Mouse (Mus musculus): ENCODE measurements at regions not wholly inside any gene's neighbourhood (a gene's known extent, or its start where the extent isn't known, plus 50 kb on each side); places are given as distances from the start of the nearest gene placed in this dataset.

DNA sequence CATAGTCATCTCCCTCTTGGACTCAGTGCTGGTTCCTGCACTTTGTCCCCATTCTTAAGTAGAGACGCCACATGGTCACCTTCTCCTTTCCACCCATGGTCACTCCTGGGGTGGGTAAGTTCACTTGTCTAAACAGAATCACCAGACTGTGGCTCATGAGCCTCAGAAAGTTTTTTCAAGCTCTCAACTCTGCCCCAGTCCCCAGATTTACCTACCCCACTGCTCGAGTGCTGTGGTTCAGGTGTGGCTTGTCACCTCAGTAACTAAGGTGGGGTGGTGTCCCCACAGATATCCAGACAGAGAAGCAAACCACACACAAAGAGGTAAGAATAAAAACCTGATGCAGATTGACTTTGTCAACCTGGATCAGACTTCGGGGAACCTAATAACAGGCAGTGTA, 87.6 kb downstream of the Rpl10-ps3 start:
- DNase-seq (ENCODE audit: low spot score): no peak

- DNase-seq (ENCODE audit: low spot score): no peak
Measured at GRCm38 (mm10) chr9:50244982-50245671, 99.6 kb downstream of the Rpl10-ps3 start.

DNA sequence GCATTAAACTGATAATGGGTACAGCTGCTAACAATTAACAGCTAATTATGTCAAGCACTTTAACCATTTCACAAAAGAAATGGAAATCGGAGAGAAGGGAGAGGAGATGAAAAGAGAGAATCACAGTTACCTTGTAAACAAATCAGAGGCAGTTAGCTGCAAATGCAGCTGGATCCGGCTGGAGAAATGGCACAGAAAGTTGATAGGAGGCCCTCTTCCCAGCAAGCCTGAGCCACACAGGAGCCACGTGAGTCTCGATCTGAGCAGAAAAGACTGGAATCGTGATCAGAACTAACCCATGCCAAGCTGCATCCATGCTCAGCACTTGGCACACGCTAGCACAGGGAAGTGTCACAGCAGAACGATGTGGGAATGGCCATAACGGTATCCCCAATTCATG, 103.8 kb downstream of the Rpl10-ps3 start:
- DNase-seq (ENCODE audit: low spot score): no peak

DNA sequence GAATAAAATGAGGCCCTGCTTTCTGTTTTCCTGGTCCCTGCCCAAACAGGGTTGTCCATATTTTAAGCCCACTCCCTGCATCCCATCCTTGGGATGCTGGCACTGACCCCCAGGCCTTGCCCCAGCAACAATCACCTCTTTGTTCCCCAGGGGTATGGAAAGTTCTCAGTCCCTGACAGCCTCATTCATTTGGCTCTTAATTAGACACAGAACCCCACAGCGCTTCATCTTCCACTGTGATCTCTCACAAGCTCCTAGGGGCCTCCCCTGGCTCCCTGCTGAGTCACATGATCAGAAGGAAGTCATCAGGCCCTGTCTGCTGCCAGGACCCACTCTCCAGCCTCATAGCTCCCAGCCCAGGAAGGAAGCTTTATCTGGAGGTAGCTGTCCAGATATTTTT, 108.9 kb downstream of the Rpl10-ps3 start:
- no peak for DNase-seq (ENCODE audit: low spot score)

DNA sequence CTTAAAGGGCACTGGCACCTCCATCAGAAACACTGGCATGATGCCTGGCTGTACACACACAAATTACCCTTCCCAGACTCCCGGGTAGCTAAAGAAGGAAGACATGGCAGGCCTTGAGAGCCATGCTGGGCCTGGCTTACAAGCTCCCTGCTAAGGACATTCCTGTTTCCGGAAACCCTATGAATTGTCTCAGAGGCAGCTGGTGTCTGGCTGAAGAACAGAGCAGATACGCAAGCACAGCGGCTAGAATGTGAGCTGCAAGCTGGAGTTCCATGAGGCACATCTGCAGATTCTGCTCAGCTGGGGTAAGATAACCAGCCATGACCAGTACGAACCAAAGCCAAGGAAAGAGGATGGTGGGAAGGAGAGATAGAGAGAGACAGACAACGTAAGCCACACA, 110.1 kb downstream of the Rpl10-ps3 start:
- DNase-seq (ENCODE audit: low spot score): no peak

DNA sequence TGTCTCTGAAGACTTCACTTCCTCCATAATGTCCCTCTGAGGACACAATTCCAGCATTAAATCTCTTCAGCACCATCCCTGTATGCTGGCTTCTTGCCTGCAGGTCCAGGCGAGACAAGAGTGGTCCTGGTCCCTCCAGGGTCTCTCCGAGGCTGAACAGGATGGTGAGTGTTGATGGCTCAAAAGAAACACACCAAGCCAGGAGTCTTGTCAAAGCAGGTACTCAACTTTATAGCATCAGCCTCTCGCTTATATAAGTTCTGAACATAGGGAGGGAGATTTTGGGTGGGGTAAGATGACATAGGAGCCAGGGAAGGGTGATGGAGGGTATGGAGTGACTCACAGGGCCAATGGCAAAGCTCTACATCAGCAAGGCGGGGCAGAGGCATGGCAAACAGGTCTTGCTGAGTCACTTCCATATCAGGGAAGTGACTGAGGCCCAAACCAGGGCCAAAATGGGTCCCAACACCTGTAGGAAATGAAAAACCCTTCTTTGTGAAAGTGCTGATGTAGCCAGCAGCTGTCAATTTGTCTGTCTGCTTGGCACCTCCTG, 111.7 kb downstream of the Rpl10-ps3 start:
- DNase-seq (ENCODE audit: low spot score): no peak

DNA sequence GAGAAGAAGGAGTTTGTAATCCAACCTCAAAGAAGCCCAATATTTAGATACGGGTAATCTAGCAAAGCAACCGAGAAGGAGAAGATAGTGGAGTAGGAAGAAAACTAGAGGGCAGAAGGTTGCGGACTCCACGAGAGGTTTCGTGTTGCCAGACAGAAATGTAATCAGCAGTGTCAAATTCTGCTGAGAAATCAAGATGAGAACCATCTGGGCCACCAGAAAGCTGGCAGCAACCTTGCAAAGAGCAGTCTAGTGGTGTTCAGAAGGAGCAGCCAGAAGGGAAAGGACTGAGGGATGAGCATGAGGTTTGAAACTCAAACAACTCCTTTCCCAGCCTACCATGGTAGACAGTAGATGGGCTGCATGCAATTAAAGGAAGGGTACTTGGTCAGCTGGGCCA, 134.3 kb downstream of the Rpl10-ps3 start:
- DNase-seq (ENCODE audit: low spot score): no peak

- no peak for DNase-seq (ENCODE audit: low spot score)
Measured at GRCm38 (mm10) chr9:50199422-50200218, 145.1 kb downstream of the Rpl10-ps3 start.

DNA sequence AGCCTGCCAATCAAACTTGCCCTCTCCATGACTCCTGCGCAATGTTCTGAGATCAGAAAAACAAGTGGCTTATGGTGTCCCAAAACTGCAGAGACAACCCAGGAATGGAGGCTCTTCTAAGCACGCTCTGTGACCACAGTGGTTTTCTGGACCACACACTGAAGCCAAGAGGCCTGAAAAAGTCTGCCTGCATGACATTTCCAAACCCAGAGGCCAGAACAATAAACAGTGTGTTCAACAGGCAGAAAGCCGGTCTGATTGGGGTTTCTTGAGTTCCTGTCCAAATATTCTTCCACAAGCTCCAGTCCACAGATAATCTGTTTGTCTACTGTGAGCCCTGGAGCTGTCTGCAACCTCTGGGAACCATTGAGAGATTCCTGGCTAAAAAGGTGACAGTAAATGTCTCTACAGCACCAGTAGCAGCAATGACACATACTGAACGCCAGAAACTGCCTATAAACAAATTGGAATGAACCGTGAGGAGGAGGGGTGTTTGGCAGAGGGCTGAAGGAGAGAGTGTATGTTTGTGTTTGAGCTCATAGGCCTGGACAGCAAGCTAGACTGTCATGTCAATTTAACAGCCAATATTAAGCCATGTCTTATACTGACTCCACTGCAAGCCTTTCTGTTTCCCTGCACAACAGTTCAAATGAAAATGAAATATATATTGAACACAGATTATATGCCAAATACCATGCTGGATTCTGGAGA, 152.2 kb downstream of the Rpl10-ps3 start:
- DNase-seq (ENCODE audit: low spot score): no peak

DNA sequence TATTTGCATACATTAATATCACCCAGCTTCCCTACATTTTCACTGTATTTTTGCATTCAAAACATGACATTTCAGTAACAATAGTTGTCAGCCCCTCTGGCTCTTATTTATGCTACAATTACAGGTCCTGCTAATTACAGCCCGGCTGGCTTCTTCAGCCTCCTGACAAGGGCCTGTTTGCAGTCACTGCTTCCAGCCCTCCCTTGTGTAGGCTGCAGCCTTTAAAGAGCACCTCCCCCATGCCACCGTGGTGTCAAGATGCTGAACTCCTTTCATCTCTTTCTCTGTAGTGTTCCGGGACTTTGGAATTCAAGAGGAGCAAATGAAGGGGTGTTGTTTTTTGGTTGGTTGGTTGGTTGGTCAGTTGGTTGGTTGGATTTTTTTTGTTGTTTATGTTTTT, 153.6 kb downstream of the Rpl10-ps3 start:
- no peak for DNase-seq (ENCODE audit: low spot score)

GRCm38 (mm10) chr9:50188576-50189070, 156.1 kb downstream of the Rpl10-ps3 start:
- no peak for DNase-seq (ENCODE audit: low spot score)

DNA sequence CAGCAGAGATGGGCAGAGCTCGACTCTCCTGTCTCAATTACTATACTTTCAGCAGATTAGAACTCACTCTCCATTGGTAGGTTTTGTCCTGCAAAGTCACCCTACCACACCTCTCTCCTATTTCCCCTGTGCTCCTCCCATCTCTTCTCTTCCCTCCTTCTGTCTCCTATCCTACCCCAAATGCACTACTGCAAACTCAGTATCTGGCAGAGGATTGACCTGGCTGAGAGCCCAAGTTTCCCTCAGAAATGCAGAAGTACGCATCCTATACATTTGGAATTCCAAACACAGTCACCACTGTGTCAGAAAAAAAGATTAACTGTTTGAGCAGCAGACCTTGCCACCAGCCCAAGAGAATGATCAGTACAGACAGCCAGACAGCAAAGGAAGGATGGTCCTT, 163.4 kb downstream of the Rpl10-ps3 start:
- DNase-seq (ENCODE audit: low spot score): no peak

DNA sequence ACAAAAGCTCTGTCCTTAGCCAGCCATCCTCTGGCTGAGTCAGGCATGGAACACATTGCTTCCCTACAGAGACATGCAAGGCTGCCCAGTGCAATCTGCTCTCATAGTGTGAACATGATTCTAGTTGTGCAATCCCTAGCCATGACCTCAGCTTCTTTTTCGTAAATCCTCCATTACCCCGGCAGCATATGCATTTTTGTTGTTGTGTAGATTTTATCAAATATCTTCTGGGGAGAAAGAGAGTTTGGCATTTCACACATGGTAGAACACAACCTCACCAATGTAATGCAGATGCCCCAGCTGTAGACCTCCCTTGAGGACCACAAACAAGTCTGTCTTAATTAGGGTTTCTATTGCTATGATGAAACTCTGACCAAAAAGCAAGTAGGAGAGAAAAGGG, 168.6 kb downstream of the Rpl10-ps3 start:
- DNase-seq (ENCODE audit: low spot score): no peak

- DNase-seq (ENCODE audit: low spot score): peak; percentile 13
Measured at GRCm38 (mm10) chr9:50171826-50172464, 172.8 kb downstream of the Rpl10-ps3 start.

DNA sequence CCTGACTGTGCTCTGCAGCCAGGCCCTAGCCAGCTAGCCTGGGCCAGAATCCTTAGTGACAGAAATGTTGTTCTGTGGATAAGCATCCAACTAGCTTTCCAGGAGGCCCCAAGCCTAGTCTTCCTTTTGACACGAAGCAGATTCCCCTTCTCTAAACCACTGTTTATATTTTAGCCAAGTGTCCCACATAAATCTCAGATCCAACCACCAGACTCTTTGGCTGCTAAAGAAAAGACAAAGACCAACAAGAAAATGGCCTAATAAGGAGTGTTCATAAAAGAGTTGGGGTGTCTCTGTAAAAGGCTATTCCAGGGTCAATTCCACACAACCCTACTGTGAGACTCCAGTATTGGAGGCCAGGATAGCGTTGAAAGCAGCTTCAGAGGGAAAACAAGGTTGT, 173.6 kb downstream of the Rpl10-ps3 start:
- no peak for DNase-seq (ENCODE audit: low spot score)

- DNase-seq (ENCODE audit: low spot score): no peak
Measured at GRCm38 (mm10) chr9:50170637-50171036, 174.1 kb downstream of the Rpl10-ps3 start.

DNA sequence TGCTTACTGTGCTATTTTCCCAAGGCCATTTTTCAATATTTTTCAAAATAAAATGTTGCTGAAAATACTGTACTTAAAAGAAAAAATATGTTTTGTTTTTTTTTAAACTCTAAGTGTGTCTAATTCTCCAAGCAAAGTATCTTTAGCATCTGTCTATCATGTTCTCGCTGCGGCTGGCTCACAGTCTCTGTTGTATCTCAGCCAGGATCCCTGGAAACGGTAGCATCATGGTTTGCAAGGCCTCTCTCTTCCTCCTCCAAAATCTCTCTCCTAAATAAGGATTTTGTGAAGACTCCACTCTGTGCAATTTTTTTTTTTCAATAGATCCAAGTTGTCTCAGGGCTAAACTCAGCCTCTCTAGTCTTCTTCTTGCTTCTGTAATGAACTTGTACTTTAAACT, 190.2 kb downstream of the Rpl10-ps3 start:
- DNase-seq (ENCODE audit: low spot score): no peak

DNA sequence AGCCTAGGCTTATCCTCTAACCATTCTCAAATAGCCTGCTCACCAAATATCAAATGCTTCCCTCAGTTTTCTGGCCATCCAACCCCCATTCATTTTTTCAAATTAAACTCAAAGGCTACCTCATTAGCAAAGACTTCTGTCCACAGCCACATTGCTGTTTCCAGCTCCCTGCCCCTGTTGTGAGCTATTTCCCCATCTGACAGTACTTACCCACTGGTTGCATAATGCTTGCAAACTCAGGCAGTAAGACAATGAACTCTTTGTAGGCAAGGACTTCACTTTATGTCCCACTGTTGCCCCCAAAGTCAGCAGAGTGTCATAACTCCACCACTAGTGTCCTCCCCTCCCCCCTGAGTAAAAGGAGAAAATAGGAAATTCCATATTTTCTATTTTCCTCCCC, 194.7 kb downstream of the Rpl10-ps3 start:
- DNase-seq (ENCODE audit: low spot score): no peak

GRCm38 (mm10) chr9:50142756-50143155, 202.0 kb downstream of the Rpl10-ps3 start:
- DNase-seq (ENCODE audit: low spot score): no peak

GRCm38 (mm10) chr9:50142091-50142490, 202.7 kb downstream of the Rpl10-ps3 start:
- no peak for DNase-seq (ENCODE audit: low spot score)

GRCm38 (mm10) chr9:50141176-50141575, 203.6 kb downstream of the Rpl10-ps3 start:
- DNase-seq (ENCODE audit: low spot score): no peak

All from urinary bladder, postnatal 25 days (tissue).